Mouse (Mus musculus) neural tube, embryonic 14.5 days (tissue): Measurements from ENCODE around the gene Col6a1. TPM values are rescaled to one million over a fixed set of nuclear protein-coding genes. Genes with fewer than 3 reads are reported as not detected.

Experiments used
- ATAC-seq: fragments of 200-750 bp; cut with Nextera tagmentation; 2 replicates; pipeline ENCODE4 v1.8.0; 2017; ENCODE audit warnings: low read depth, mild to moderate bottlenecking, moderate TSS enrichment, moderate library complexity
- H3K27ac ChIP-seq: fragments of 300-500 bp; sonication (generic); 2 replicates; pipeline ENCODE4 v1.5.1; 2014; ENCODE audit warnings: low read depth, mild to moderate bottlenecking, control low read depth, low read length, moderate library complexity, mixed read lengths
- H3K27me3 ChIP-seq: fragments of 300-500 bp; sonication (generic); 2 replicates; pipeline ENCODE4 v1.6.1; 2014; ENCODE audit warnings: low read length; ENCODE audit not compliant: control insufficient read depth, insufficient read depth
- H3K36me3 ChIP-seq: fragments of 300-500 bp; sonication (generic); 2 replicates; pipeline ENCODE4 v1.6.1; 2014; ENCODE audit warnings: low read length, mixed read lengths; ENCODE audit not compliant: control insufficient read depth, insufficient read depth
- H3K4me1 ChIP-seq: fragments of 300-500 bp; sonication (generic); 2 replicates; pipeline ENCODE4 v1.6.1; 2014; ENCODE audit warnings: low read length; ENCODE audit not compliant: control insufficient read depth, insufficient read depth
- H3K4me2 ChIP-seq: fragments of 300-500 bp; sonication (generic); 2 replicates; pipeline ENCODE4 v1.6.1; 2014; ENCODE audit warnings: mild to moderate bottlenecking, low read depth, low read length, control low read depth
- H3K4me3 ChIP-seq: fragments of 300-500 bp; sonication (generic); 2 replicates; pipeline ENCODE4 v1.5.1; 2014; ENCODE audit warnings: low read depth, low read length, control low read depth, mixed read lengths
- H3K9ac ChIP-seq: fragments of 300-500 bp; sonication (generic); replicated peaks from 2 replicates; pipeline ENCODE4 v1.6.1; 2014; ENCODE audit warnings: low read depth, mild to moderate bottlenecking, control low read depth, low read length, mixed read lengths
- H3K9me3 ChIP-seq: fragments of 300-500 bp; sonication (generic); 2 replicates; pipeline ENCODE4 v1.6.1; 2016; ENCODE audit warnings: low read length; ENCODE audit not compliant: control insufficient read depth
- WGBS: fragments of 180-500 bp; shearing (Covaris S2); extraction: QIAGEN DNeasy Blood & Tissue Kit; methylation state at CpG from one replicate; pipeline ENCODE4 v1.1.7; 2014; 5-methylcytosine and 5-hydroxymethylcytosine counted together
- polyA plus RNA-seq: library from polyadenylated mRNA; unstranded; fragments of >200 nt; fragmentation: Nextera tagmentation; extraction: Ambion mirVana; gene quantifications from 2 replicates; pipeline ENCODE4 v1.2.1, GENCODE M21; 2014

Col6a1 gene
- 2.6 and 29.6 TPM in 2 replicates for polyA plus RNA-seq

DNA sequence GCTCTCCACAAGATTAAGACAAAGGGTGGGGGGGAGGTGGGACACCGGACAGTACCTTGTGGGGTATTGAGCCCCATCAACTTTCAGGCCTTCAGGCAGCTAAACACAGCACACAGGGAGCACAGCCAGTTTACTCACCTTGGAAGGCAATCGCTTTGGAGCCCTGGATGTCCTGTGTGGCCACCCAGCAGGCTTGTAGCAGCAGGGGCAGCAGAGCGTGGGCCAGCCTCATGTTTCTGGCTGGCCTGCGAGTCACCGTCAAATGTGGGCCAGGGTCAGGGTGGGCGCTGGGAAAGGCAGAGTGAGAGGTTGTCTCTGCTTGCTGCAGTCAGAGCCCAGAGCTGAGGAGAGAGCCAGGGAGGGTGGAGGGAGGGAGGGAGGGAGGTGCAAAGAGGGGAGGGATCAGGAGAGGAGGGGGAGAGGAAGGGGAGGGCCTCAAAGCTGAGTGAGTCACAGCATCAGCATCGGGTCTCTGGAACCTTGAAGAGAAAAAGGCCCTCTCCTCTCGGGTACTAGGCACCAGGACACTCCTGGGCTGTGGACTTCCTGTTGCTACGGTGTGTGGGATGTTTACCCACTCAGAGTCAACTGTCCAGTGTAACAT, at the start of gene Col6a1:
Gene Col6a1, minus strand, starts transcription at position 487 of the 604 bp plus-strand sequence.
- Histone ChIP-seq H3K4me1 (no peaks in the 10 kb centered on the region), H3K4me3 (no peak within 1 kb of the TSS), H3K27ac (no peak within 1 kb of the TSS), H3K9ac (no peak within 1 kb of the TSS), H3K36me3 (no peaks in the 10 kb centered on the region), H3K4me2 (0 out of 2 replicates have a peak within 1 kb of the TSS, but pooled peaks have one; percentile 4), H3K9me3 (no peaks in the 10 kb centered on the region), H3K27me3 (no peaks in the 10 kb centered on the region)
- no peak; the same call in 1 of the 2 replicates for ATAC-seq
- WGBS, result 37% methylated on average over 9 of the region's 9 CpGs

DNA sequence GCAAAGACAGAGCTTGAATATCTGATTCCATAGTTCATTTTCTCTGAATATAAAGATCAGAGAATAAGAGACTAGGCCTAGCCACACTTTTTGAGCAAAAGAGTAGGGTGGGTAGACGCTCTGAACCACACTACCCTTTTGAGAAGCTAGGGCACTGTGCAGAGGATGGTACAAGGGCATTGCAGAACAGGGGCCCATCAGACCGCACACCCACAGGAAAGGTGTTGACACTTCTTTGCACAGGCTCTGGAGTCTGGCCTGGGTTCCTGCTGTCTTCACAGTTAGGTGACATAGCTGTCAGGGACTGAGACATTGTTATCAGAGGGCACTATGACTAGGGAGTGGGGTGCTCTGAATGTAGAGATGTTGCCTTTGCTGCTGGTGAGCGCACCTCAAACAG, 45.7 kb upstream of the Col6a1 start:
- ATAC-seq, result no peak
- no peaks in the 10 kb centered on the region; the same call in 1 of the 2 replicates for H3K36me3 ChIP-seq
- no peaks in the 10 kb centered on the region for H3K9me3 ChIP-seq

DNA sequence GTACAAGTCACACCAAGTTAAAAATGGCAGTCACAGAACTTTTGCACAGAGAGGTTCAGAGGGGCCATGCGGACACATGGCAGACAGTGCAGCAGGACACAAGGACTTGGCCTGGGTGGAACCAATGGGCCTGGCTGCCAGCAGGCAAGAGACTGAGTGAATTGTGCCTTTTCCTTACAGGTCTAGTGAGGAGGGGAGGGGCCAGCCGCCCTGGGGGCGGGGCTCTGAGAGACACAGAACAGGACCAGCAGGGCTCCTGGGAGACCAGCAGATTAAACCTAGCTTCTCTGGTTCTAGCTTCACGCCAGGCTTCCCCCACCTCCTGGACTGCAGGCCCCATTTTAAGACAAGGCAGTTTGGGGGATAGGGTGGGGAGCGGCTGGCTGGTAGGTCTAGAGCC, 45.1 kb upstream of the Col6a1 start:
- Histone ChIP-seq H3K27me3 (no peaks in the 10 kb centered on the region), H3K4me3 (no peak overlapping the region), H3K9ac (no peak overlapping the region), H3K36me3 (no peaks in the 10 kb centered on the region; the same call in 1 of the 2 replicates), H3K9me3 (no peaks in the 10 kb centered on the region), H3K4me2 (no peak overlapping the region), H3K27ac (no peak overlapping the region), H3K4me1 (no peaks in the 10 kb centered on the region)
- no peak for ATAC-seq
- WGBS, result 64% methylated on average over 5 of the region's 5 CpGs

More for the DNA sequence above, 45.7 kb upstream of the Col6a1 start:
- Histone ChIP-seq H3K4me1 (no peaks in the 10 kb centered on the region), H3K4me3 (no peak overlapping the region), H3K4me2 (no peak overlapping the region), H3K9ac (no peak overlapping the region), H3K27me3 (no peaks in the 10 kb centered on the region), H3K27ac (no peak overlapping the region)
- 92% methylated on average over 3 of the region's 3 CpGs for WGBS

DNA sequence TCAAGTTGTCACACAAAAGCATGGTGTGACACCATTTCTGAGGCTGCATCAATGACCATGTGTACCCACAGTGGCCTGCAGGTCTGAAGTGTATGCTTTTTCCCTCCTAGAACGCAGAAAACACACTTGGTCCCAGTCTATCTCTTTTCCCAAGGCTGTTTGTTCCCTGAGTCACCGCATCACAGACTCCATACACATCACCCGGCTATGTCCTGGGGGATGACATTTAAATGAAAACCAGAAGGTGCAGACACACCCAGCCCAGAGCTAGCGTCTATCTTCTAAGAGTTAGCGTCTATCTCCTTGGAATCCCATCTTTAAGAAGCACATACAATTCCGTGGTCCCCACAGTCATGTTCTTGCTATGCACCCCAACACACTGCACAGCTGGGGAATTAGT, 43.6 kb upstream of the Col6a1 start:
- no peak overlapping the region for H3K9ac ChIP-seq
- H3K36me3 ChIP-seq, result peaks cover 2% of the 10 kb centered on the region; the same call in 1 of the 2 replicates
- H3K4me1 ChIP-seq, result no peaks in the 10 kb centered on the region
- WGBS, result 94% methylated on average over 6 of the region's 6 CpGs
- no peaks in the 10 kb centered on the region for H3K27me3 ChIP-seq
- H3K4me3 ChIP-seq, result no peak overlapping the region
- no peak overlapping the region for H3K4me2 ChIP-seq
- no peak for ATAC-seq
- H3K27ac ChIP-seq, result no peak overlapping the region
- H3K9me3 ChIP-seq, result no peaks in the 10 kb centered on the region

DNA sequence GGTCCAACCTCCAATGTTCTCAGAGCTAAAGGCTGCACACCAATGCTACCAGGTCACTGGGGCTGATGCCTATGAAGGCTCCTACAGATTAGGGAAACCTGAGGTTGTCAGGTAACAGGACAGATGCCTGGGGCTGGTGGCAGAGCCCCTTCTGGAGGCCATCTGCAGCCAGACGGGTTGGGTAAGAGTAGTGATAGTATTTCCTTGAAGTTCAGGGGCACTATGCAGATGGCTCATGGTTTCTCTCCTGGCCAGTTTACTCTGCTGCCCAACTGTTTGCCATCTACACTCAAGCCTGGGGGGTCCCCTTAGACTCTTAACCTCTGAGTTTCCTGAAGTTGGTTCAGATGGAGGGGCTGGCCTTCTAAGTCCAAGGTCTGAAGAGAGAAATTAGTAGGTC, 40.2 kb upstream of the Col6a1 start:
- WGBS, result 100% methylated on average over 1 of the region's 1 CpGs
- H3K4me1 ChIP-seq, result no peaks in the 10 kb centered on the region
- no peak overlapping the region for H3K4me2 ChIP-seq
- no peaks in the 10 kb centered on the region for H3K27me3 ChIP-seq
- no peak overlapping the region for H3K4me3 ChIP-seq
- no peak overlapping the region for H3K27ac ChIP-seq
- H3K9ac ChIP-seq, result no peak overlapping the region
- ATAC-seq, result no peak
- no peaks in the 10 kb centered on the region for H3K9me3 ChIP-seq
- H3K36me3 ChIP-seq, result peaks cover 2% of the 10 kb centered on the region; the same call in 1 of the 2 replicates

DNA sequence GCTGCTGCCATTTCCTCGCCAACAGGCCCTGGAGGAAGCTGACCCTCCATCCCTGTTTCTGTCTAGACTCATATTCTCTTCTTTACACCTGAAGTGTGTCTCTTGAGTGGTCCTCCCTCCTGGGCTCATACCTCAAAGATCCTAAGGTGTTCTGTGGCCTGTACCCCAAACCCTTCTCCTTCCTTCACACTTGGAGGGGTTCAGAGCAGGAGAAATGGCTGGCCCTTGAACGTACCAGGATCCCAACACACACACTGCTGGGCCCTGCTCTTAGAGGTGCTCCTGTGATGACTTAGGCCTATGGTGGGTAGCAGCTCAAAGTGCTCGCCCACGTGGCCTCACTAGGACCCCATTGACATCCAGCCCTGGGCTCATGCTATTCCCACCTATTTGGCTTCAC, 39.0 kb upstream of the Col6a1 start:
- ATAC-seq, result no peak
- Histone ChIP-seq H3K9me3 (no peaks in the 10 kb centered on the region), H3K27ac (no peak overlapping the region), H3K4me2 (no peak overlapping the region), H3K36me3 (peaks cover 2% of the 10 kb centered on the region; the same call in 1 of the 2 replicates), H3K4me1 (no peaks in the 10 kb centered on the region), H3K9ac (no peak overlapping the region), H3K27me3 (no peaks in the 10 kb centered on the region), H3K4me3 (no peak overlapping the region)
- WGBS, result 97% methylated on average over 4 of the region's 4 CpGs

DNA sequence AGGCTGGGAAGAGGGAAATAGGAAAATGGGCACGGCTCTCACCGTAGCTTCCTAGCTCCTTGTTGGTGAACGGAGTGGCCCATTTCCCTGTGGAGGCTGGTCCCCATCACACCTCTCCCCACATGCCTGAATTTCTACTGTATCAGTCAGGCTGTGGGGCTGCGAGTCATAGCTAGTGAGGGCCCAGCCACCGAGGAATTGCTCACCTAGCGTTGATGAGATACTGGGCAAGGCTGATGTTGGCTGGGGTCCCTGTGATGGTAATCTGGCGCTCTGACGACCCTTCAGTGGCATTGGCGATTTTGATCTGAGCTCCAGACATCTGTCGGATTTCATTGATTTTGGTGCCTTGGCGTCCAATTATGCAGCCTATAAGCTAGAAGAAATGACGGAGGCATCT, 37.0 kb upstream of the Col6a1 start:
- no peak overlapping the region for H3K27ac ChIP-seq
- H3K4me1 ChIP-seq, result no peaks in the 10 kb centered on the region

DNA sequence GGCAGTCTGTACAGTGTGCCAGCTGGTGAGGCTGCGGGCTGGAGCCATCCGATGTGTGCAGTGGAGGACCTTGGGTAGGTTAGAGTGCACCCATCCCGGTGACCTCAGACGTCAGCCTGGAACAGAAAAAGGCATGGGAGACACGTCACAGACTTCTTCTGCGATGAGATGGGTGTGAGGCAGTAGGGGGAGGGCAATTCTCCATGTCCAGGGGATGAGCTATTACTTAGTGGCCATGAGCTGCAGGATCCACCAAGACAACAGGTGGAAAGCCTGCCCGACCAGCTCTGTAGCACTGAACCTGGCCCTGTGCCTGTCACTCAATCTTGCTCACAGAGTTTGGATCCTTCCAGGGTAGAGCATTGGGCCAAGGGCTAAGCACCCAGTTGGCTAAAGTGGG, 36.4 kb upstream of the Col6a1 start:
- H3K36me3 ChIP-seq, result peaks cover 2% of the 10 kb centered on the region; the same call in 1 of the 2 replicates
- no peak for ATAC-seq
- no peak overlapping the region for H3K4me3 ChIP-seq
- no peak overlapping the region for H3K27ac ChIP-seq
- H3K4me1 ChIP-seq, result no peaks in the 10 kb centered on the region
- no peak overlapping the region for H3K9ac ChIP-seq
- no peaks in the 10 kb centered on the region for H3K27me3 ChIP-seq
- no peaks in the 10 kb centered on the region for H3K9me3 ChIP-seq
- H3K4me2 ChIP-seq, result no peak overlapping the region
- 89% methylated on average over 7 of the region's 7 CpGs for WGBS

More for the DNA sequence above, 37.0 kb upstream of the Col6a1 start:
- ATAC-seq, result no peak
- no peaks in the 10 kb centered on the region for H3K27me3 ChIP-seq
- no peak overlapping the region for H3K4me3 ChIP-seq
- H3K9me3 ChIP-seq, result no peaks in the 10 kb centered on the region
- H3K4me2 ChIP-seq, result no peak overlapping the region
- WGBS, result 94% methylated on average over 12 of the region's 12 CpGs
- no peak overlapping the region for H3K9ac ChIP-seq
- peaks cover 2% of the 10 kb centered on the region; the same call in 1 of the 2 replicates for H3K36me3 ChIP-seq

DNA sequence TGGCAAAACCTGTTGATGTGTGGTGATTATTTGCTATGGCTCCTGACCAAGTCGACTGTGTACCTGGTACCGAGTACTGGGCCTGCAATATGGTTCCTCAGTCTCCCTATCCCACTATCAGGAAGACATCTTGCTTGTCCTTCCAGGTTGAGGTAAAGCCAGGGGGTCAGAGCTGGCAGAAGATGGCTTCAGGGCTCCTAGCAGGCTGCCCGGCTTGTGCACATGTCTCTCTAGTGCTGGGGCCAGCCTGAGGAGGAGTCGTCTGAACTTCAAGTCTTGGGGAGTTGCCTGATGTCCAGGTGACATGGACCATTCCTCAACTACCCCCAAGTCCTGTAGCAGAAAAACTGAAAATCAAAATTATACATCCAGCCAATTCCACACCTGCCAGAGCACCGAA, 33.9 kb upstream of the Col6a1 start:
- no peak overlapping the region for H3K4me2 ChIP-seq
- H3K36me3 ChIP-seq, result no peaks in the 10 kb centered on the region
- no peak overlapping the region for H3K9ac ChIP-seq
- no peaks in the 10 kb centered on the region for H3K4me1 ChIP-seq
- no peak for ATAC-seq
- 93% methylated on average over 5 of the region's 5 CpGs for WGBS
- H3K27ac ChIP-seq, result no peak overlapping the region
- H3K27me3 ChIP-seq, result no peaks in the 10 kb centered on the region
- H3K9me3 ChIP-seq, result no peaks in the 10 kb centered on the region
- no peak overlapping the region for H3K4me3 ChIP-seq
